In genomic region chr9:60456651-60457050, GRCm38 (mm10) we compare ENCODE assay signal across 9 mouse cellular contexts.
DNase-seq lines count a peak whose midpoint lies in the region; ATAC-seq and TF ChIP-seq lines count a peak whose summit lies in the region.
"Had no signal": no experiment of that assay in that cellular context is flagged by ENCODE, and none has a peak within 500 bp of the region (broad histone marks: within the 10 kb centered on the region; RNA-seq: fewer than 3 reads in every experiment).

No protein-coding gene starts in this region.

- H3K36me3 ChIP-seq in forebrain, postnatal 0 days (ENCODE audit: insufficient read depth): no peaks in the 10 kb centered on the region
- no peaks in the 10 kb centered on the region for H3K36me3 ChIP-seq in stomach, embryonic 14.5 days (ENCODE audit: control insufficient read depth, insufficient read depth, low read length)
- no peaks in the 10 kb centered on the region for H3K36me3 ChIP-seq in hindbrain, embryonic 10.5 days
- no peaks in the 10 kb centered on the region for H3K36me3 ChIP-seq in hindbrain, embryonic 13.5 days
- H3K36me3 ChIP-seq: heart, embryonic 15.5 days had no signal

- intact Hi-C loops in left cerebral cortex, postnatal 4 days (cut with DNase I): loop anchor here (10.0 kb wide), 1 partner anchor 172 kb away; no protein-coding TSS in a partner anchor

- TF ChIP-seq CTCF in layer of hippocampus, adult 2 months (conservative IDR thresholded peaks at IDR 0.05): no peak
- TF ChIP-seq CTCF in forebrain, postnatal 0 days (IDR thresholded peaks at IDR 0.05; ENCODE audit: low read depth): no peak

- no peak overlapping the region for H3K9ac ChIP-seq in forebrain, postnatal 0 days
- no peak overlapping the region for H3K9ac ChIP-seq in stomach, embryonic 14.5 days (replicated peaks; ENCODE audit: low read depth, low read length)
- H3K9ac ChIP-seq in hindbrain, embryonic 13.5 days: no peak overlapping the region
- H3K9ac ChIP-seq: heart, embryonic 15.5 days had no signal

- no peaks in the 10 kb centered on the region for H3K27me3 ChIP-seq in forebrain, postnatal 0 days (ENCODE audit: insufficient read depth, low read length)
- H3K27me3 ChIP-seq in stomach, embryonic 14.5 days (ENCODE audit: control insufficient read depth, insufficient read depth, low read length): no peaks in the 10 kb centered on the region
- H3K27me3 ChIP-seq in hindbrain, embryonic 10.5 days (ENCODE audit: insufficient read depth, poor library complexity, severe bottlenecking): peaks cover 16% of the 10 kb centered on the region
- peaks cover 7% of the 10 kb centered on the region; the same call in 1 of the 2 replicates for H3K27me3 ChIP-seq in hindbrain, embryonic 13.5 days
- H3K27me3 ChIP-seq: heart, embryonic 15.5 days had no signal

- peaks cover 20% of the 10 kb centered on the region for H3K4me1 ChIP-seq in forebrain, postnatal 0 days (ENCODE audit: insufficient read depth)
- peaks cover 22% of the 10 kb centered on the region for H3K4me1 ChIP-seq in stomach, embryonic 14.5 days (ENCODE audit: control insufficient read depth, insufficient read depth, low read length)
- peaks cover 43% of the 10 kb centered on the region for H3K4me1 ChIP-seq in hindbrain, embryonic 10.5 days (replicated peaks)
- H3K4me1 ChIP-seq in hindbrain, embryonic 13.5 days (replicated peaks): peaks cover 46% of the 10 kb centered on the region

- no peak overlapping the region for H3K4me3 ChIP-seq in layer of hippocampus, adult 2 months
- no peak overlapping the region for H3K4me3 ChIP-seq in forebrain, postnatal 0 days (ENCODE audit: low read depth, low read length)
- no peak overlapping the region for H3K4me3 ChIP-seq in stomach, embryonic 14.5 days (ENCODE audit: low read depth, low read length)
- no peak overlapping the region for H3K4me3 ChIP-seq in hindbrain, embryonic 10.5 days
- no peak overlapping the region for H3K4me3 ChIP-seq in hindbrain, embryonic 13.5 days
- H3K4me3 ChIP-seq: heart, embryonic 15.5 days had no signal

- peak overlapping the region; percentile 55; the same call in 1 of the 2 replicates for H3K27ac ChIP-seq in layer of hippocampus, adult 2 months
- no peak overlapping the region for H3K27ac ChIP-seq in forebrain, postnatal 0 days (ENCODE audit: low read depth, low read length)
- H3K27ac ChIP-seq in stomach, embryonic 14.5 days (ENCODE audit: low read length): peak overlapping the region; percentile 29; the same call in 1 of the 2 replicates
- H3K27ac ChIP-seq in hindbrain, embryonic 10.5 days: no peak overlapping the region
- no peak overlapping the region for H3K27ac ChIP-seq in hindbrain, embryonic 13.5 days
- H3K27ac ChIP-seq: heart, embryonic 15.5 days had no signal

- peak; percentile 42 for ATAC-seq in forebrain, postnatal 0 days
- ATAC-seq in stomach, embryonic 14.5 days (ENCODE audit: insufficient number of reproducible peaks, insufficient read depth, low FRiP score, low read depth): no peak
- ATAC-seq in hindbrain, embryonic 13.5 days (ENCODE audit: low FRiP score): no peak

- peak; percentile 11 to 24 for DNase-seq in layer of hippocampus, adult 2 months (ENCODE audit: low spot score in 2 of 2)
- no peak for DNase-seq in layer of hippocampus, adult 9-10 months (ENCODE audit: low spot score)
- peak; percentile 59 for DNase-seq in forebrain, postnatal 0 days
- DNase-seq in left cerebral cortex, postnatal 4 days: peak; percentile 71
- no peak for DNase-seq in neural tube, embryonic 10.5 days (ENCODE audit: extremely low spot score, low spot score)
- DNase-seq in hindbrain, embryonic 10.5 days (ENCODE audit: low spot score): no peak

- no peak overlapping the region for H3K4me2 ChIP-seq in forebrain, postnatal 0 days (ENCODE audit: low read depth)
- no peak overlapping the region for H3K4me2 ChIP-seq in stomach, embryonic 14.5 days (replicated peaks; ENCODE audit: low read depth, low read length)
- no peak overlapping the region for H3K4me2 ChIP-seq in hindbrain, embryonic 13.5 days

- H3K9me3 ChIP-seq in forebrain, postnatal 0 days (ENCODE audit: low read length): no peaks in the 10 kb centered on the region
- no peaks in the 10 kb centered on the region for H3K9me3 ChIP-seq in stomach, embryonic 14.5 days (ENCODE audit: control insufficient read depth, low read depth, low read length)
- H3K9me3 ChIP-seq in hindbrain, embryonic 10.5 days: no peaks in the 10 kb centered on the region
- H3K9me3 ChIP-seq in hindbrain, embryonic 13.5 days: no peaks in the 10 kb centered on the region
- H3K9me3 ChIP-seq: heart, embryonic 15.5 days had no signal

- 13% methylated on average over 5 of the region's 5 CpGs for WGBS in forebrain, postnatal 0 days
- 63% methylated on average over 5 of the region's 5 CpGs for WGBS in stomach, embryonic 14.5 days
- WGBS in hindbrain, embryonic 10.5 days: 50% methylated on average over 5 of the region's 5 CpGs
- WGBS in hindbrain, embryonic 13.5 days: 54% methylated on average over 5 of the region's 5 CpGs

Comparison
In these comparisons a context has a peak if more than half of its experiments do, and no peak if none do; other contexts are left out.
1. DNase-seq: peak in layer of hippocampus, adult 2 months (2 of 2), forebrain, postnatal 0 days (single experiment) and left cerebral cortex, postnatal 4 days (single experiment); none in layer of hippocampus, adult 9-10 months (single experiment), neural tube, embryonic 10.5 days (single experiment) and hindbrain, embryonic 10.5 days (single experiment).
2. H3K27ac ChIP-seq: peak in layer of hippocampus, adult 2 months (single experiment) and stomach, embryonic 14.5 days (single experiment); none in forebrain, postnatal 0 days (single experiment), hindbrain, embryonic 10.5 days (single experiment) and hindbrain, embryonic 13.5 days (single experiment).